Mouse (Mus musculus) stomach, postnatal 0 days (tissue): ENCODE measurements around the gene Id4. TPM values are rescaled to one million over a fixed set of nuclear protein-coding genes. Genes with fewer than 3 reads are reported as not detected.

ENCODE experiments used
- ATAC-seq: fragments of 200-750 bp; cut with Nextera tagmentation; 2 replicates; pipeline ENCODE4 v1.8.0; 2017; ENCODE audit not compliant: low FRiP score, low TSS enrichment
- DNase-seq: peaks from one replicate; pipeline ENCODE4 v3.0.0-alpha.2; 2016; ENCODE audit warnings: low spot score
- H3K27ac ChIP-seq: fragments of 300-500 bp; sonication (generic); replicated peaks from 2 replicates; pipeline ENCODE4 v1.5.1; 2014; ENCODE audit warnings: mild to moderate bottlenecking, control low read depth
- H3K27me3 ChIP-seq: fragments of 300-500 bp; sonication (generic); 2 replicates; pipeline ENCODE4 v1.6.1; 2014; ENCODE audit warnings: low read length; ENCODE audit not compliant: control insufficient read depth, insufficient read depth
- H3K36me3 ChIP-seq: fragments of 300-500 bp; sonication (generic); 2 replicates; pipeline ENCODE4 v1.6.1; 2014; ENCODE audit warnings: low read length, mixed read lengths; ENCODE audit not compliant: control insufficient read depth, insufficient read depth
- H3K4me1 ChIP-seq: fragments of 300-500 bp; sonication (generic); replicated peaks from 2 replicates; pipeline ENCODE4 v1.6.1; 2014; ENCODE audit warnings: antibody characterized with exemption; ENCODE audit not compliant: control insufficient read depth, insufficient read depth
- H3K4me2 ChIP-seq: fragments of 300-500 bp; sonication (generic); replicated peaks from 2 replicates; pipeline ENCODE4 v1.6.1; 2014; ENCODE audit warnings: low read depth, mild to moderate bottlenecking, control low read depth, moderate library complexity
- H3K4me3 ChIP-seq: fragments of 300-500 bp; sonication (generic); 2 replicates; pipeline ENCODE4 v1.5.1; 2014; ENCODE audit warnings: low read depth, low read length, control low read depth
- H3K9ac ChIP-seq: fragments of 300-500 bp; sonication (generic); 2 replicates; pipeline ENCODE4 v1.6.1; 2014; ENCODE audit warnings: mild to moderate bottlenecking, low read length, control low read depth, mixed read lengths
- H3K9me3 ChIP-seq: fragments of 300-500 bp; sonication (generic); 2 replicates; pipeline ENCODE4 v1.6.1; 2016; ENCODE audit warnings: low read length; ENCODE audit not compliant: control insufficient read depth
- CTCF ChIP-seq: IDR thresholded peaks from 2 replicates; pipeline ENCODE4 v1.5.1; 2016; ENCODE audit warnings: antibody characterized with exemption, low read depth, mild to moderate bottlenecking, moderate library complexity
- EP300 ChIP-seq: optimal IDR thresholded peaks from 2 replicates; pipeline ENCODE3; 2016; ENCODE audit warnings: antibody characterized with exemption
- WGBS: fragments of 180-500 bp; shearing (Covaris S2); extraction: QIAGEN DNeasy Blood & Tissue Kit; methylation state at CpG from one replicate; pipeline ENCODE4 v1.1.7; 2014; 5-methylcytosine and 5-hydroxymethylcytosine counted together
- polyA plus RNA-seq: library from polyadenylated mRNA; unstranded; fragments of >200 nt; fragmentation: Nextera tagmentation; extraction: Ambion mirVana; gene quantifications from 2 replicates; pipeline ENCODE4 v1.2.1, GENCODE M21; 2015

Gene Id4
- polyA plus RNA-seq, 1 experiment from 2014 or later = 15.4 TPM

DNA sequence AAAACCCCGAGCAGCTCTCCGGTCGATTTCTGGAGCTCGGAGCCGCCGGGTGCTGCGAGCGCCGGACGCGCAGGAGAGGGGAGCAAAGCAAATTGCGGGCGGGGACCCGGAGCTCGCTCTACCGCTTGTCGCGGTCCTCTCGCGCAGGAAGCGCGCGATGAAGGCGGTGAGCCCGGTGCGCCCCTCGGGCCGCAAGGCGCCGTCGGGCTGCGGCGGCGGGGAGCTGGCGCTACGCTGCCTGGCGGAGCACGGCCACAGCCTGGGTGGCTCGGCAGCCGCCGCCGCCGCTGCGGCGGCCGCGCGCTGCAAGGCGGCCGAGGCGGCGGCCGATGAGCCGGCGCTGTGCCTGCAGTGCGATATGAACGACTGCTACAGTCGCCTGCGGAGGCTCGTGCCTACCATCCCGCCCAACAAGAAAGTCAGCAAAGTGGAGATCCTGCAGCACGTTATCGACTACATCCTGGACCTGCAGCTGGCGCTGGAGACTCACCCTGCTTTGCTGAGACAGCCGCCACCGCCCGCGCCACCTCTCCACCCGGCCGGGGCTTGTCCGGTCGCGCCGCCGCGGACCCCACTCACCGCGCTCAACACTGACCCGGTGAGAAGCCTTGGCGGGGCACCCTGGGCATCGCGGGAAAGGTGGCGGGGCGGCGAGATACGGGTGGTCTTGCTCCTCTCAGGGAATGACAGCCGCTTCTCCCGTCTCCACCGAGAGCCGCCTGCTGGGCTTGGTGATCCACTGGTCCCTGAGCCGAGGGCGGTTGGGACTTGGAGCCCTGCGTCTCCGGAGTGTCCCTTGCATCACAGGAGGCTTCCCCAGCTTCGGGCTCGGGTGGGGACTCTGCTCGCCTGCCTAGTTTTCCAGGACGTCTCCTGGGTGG lies 553 bp downstream of the Id4 start:
- no peaks in the 10 kb centered on the region for H3K27me3 ChIP-seq
- H3K27ac ChIP-seq = peak overlapping the region; percentile 93
- under 1% methylated on average over 81 of the region's 98 CpGs for WGBS
- ATAC-seq = peak; percentile 43
- no peaks in the 10 kb centered on the region for H3K36me3 ChIP-seq
- peak overlapping the region; percentile 80 for H3K4me2 ChIP-seq
- DNase-seq = peak; percentile 68
- peak overlapping the region; percentile 85 for H3K9ac ChIP-seq
- TF ChIP-seq EP300 (no peak), CTCF (0 out of 2 replicates have a peak, but pooled peaks have one; percentile 29)
- peak overlapping the region; percentile 72 for H3K4me3 ChIP-seq
- H3K9me3 ChIP-seq = no peaks in the 10 kb centered on the region
- no peaks in the 10 kb centered on the region for H3K4me1 ChIP-seq

DNA sequence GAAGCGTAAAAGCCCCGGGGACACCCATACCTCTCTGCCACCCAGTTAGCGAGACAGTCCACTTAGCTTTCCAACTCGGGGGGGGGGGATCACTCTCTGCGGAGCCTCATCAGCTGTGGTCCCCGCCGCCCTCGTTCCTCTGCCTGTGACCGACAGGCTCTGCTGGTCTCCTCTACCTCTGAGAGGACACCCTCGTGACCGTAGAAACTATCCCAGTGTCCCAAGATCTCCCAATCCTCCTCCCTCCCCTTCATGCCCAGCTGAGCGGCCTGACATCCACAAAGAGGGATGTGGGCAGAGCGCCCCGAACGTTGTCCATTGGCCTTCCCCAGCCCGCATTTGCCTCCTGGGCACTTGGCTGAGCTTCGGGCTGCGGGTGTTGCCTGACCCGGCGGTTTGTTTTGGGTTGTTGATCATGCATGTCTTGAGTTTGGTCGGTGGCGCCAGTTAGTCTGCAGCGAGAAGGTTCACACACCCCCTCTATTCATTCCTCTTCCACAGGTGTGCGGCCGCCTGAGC lies 1.5 kb downstream of the Id4 start:
- peak; percentile 64 for DNase-seq
- peak overlapping the region; percentile 85 for H3K9ac ChIP-seq
- H3K27ac ChIP-seq = peak overlapping the region; percentile 93; the same call in 1 of the 2 replicates

GRCm38 (mm10) chr13:48265029-48265428 lies 4.0 kb downstream of the Id4 start:
- DNase-seq (no peak), ATAC-seq (no peak)
- H3K9me3 ChIP-seq = no peaks in the 10 kb centered on the region
- no peaks in the 10 kb centered on the region for H3K27me3 ChIP-seq
- no peak overlapping the region for H3K9ac ChIP-seq
- no peak overlapping the region for H3K27ac ChIP-seq
- H3K4me1 ChIP-seq = no peaks in the 10 kb centered on the region
- no peak overlapping the region for H3K4me3 ChIP-seq
- TF ChIP-seq CTCF = no peak
- TF ChIP-seq EP300 = no peak
- no peak overlapping the region for H3K4me2 ChIP-seq
- no peaks in the 10 kb centered on the region for H3K36me3 ChIP-seq
- WGBS = 70% methylated on average over 6 of the region's 6 CpGs

More for the DNA sequence above, 1.5 kb downstream of the Id4 start:
- Histone ChIP-seq H3K4me2 (peak overlapping the region; percentile 80), H3K27me3 (no peaks in the 10 kb centered on the region), H3K36me3 (no peaks in the 10 kb centered on the region), H3K4me3 (peak overlapping the region; percentile 72), H3K9me3 (no peaks in the 10 kb centered on the region), H3K4me1 (no peaks in the 10 kb centered on the region)
- ATAC-seq = no peak
- TF ChIP-seq EP300 (no peak), CTCF (no peak)
- under 1% methylated on average over 24 of the region's 25 CpGs for WGBS

- 8% methylated on average over 15 of the region's 15 CpGs for WGBS
- H3K9ac ChIP-seq = no peak overlapping the region
These were observed 12.5 kb downstream of the Id4 start for GRCm38 (mm10) chr13:48273451-48274069.

DNA sequence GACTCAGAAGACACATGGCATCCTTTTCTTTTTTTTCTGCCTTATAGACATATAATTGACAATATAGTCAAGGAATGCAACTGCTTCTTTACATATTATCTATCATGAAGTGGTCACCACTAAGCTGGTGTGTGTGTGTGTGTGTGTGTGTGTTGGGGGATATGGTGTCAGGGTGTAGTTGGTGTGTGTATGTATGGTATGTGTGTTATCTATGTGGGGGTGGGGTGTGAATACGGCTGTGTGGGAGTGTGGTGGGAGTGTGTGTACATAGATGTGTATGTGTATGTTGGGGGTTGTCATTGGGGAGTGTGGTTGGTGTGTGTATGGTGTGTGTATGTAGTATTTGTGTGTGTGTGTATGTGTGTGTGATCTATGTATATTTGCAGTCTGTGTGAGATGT lies 13.1 kb downstream of the Id4 start:
- TF ChIP-seq EP300 (no peak), CTCF (no peak)
- DNase-seq (no peak), ATAC-seq (no peak)
- Histone ChIP-seq H3K27me3 (no peaks in the 10 kb centered on the region), H3K27ac (no peak overlapping the region), H3K4me3 (no peak overlapping the region), H3K9me3 (no peaks in the 10 kb centered on the region), H3K36me3 (no peaks in the 10 kb centered on the region), H3K4me1 (no peaks in the 10 kb centered on the region), H3K9ac (no peak overlapping the region), H3K4me2 (no peak overlapping the region)
- WGBS = 64% methylated on average over 1 of the region's 1 CpGs

More at GRCm38 (mm10) chr13:48273451-48274069, 12.5 kb downstream of the Id4 start:
- Histone ChIP-seq H3K27me3 (no peaks in the 10 kb centered on the region), H3K4me1 (no peaks in the 10 kb centered on the region), H3K27ac (no peak overlapping the region), H3K4me3 (no peak overlapping the region), H3K9me3 (no peaks in the 10 kb centered on the region), H3K36me3 (no peaks in the 10 kb centered on the region), H3K4me2 (peak overlapping the region; percentile 48)
- no peak for TF ChIP-seq EP300
- TF ChIP-seq CTCF = peak; percentile 88
- peak; percentile 82 for ATAC-seq
- peak; percentile 60 for DNase-seq
